Mouse (Mus musculus) ZHBTc4 (cell line): Measurements from ENCODE around the gene Tas2r131.

Source experiments
- DNase-seq: peaks from one replicate; pipeline ENCODE4 v3.0.0-alpha.2; 2011; ENCODE audit warnings: low read depth, low spot score

Gene Tas2r131

GRCm38 (mm10) chr6:132957819-132958218 is at the start of gene Tas2r131:
Gene Tas2r131, minus strand, starts transcription at chr6:132957919.
- no peak for DNase-seq

- DNase-seq: no peak
Measured at GRCm38 (mm10) chr6:132980865-132981264, 23.1 kb upstream of the Tas2r131 start, which contains the start of gene Tas2r109. Gene Tas2r109, minus strand, starts transcription at chr6:132980965.

- DNase-seq: no peak
Measured at GRCm38 (mm10) chr6:132950802-132951201, 6.9 kb downstream of the Tas2r131 start, which contains the start of gene Tas2r129. Gene Tas2r129, plus strand, starts transcription at chr6:132951102.

- DNase-seq: peak; percentile 55
Measured at GRCm38 (mm10) chr6:132941376-132941775, 16.3 kb downstream of the Tas2r131 start.

- DNase-seq: no peak
Measured at GRCm38 (mm10) chr6:132909351-132909750, 48.4 kb downstream of the Tas2r131 start, which contains the start of gene Tas2r125. Gene Tas2r125, plus strand, starts transcription at chr6:132909651.
